Mouse (Mus musculus) retina, embryonic 14.5 days (tissue): ENCODE measurements around the gene Fam114a1.

Experiments used
- DNase-seq: peaks from one replicate; pipeline ENCODE4 v3.0.0-alpha.2; 2015; ENCODE audit warnings: low spot score

Gene Fam114a1

GRCm38 (mm10) chr5:65057596-65057995 is 87.7 kb downstream of the Fam114a1 start:
- no peak for DNase-seq

GRCm38 (mm10) chr5:65059806-65060205 is 89.9 kb downstream of the Fam114a1 start:
- DNase-seq = no peak

GRCm38 (mm10) chr5:65062236-65062635 is 92.4 kb downstream of the Fam114a1 start:
- no peak for DNase-seq

- no peak for DNase-seq
These were observed 93.4 kb downstream of the Fam114a1 start for GRCm38 (mm10) chr5:65063266-65063665.

- DNase-seq = no peak
These were observed 98.3 kb downstream of the Fam114a1 start for GRCm38 (mm10) chr5:65068166-65068565.

- no peak for DNase-seq
These were observed 100.0 kb downstream of the Fam114a1 start for GRCm38 (mm10) chr5:65069872-65070271.

GRCm38 (mm10) chr5:65071689-65072118 is 101.8 kb downstream of the Fam114a1 start:
- peak; percentile 83 for DNase-seq

- no peak for DNase-seq
These were observed 103.4 kb downstream of the Fam114a1 start for GRCm38 (mm10) chr5:65073247-65073646.

- DNase-seq = peak; percentile 22
These were observed 104.8 kb downstream of the Fam114a1 start for GRCm38 (mm10) chr5:65074693-65075092.

GRCm38 (mm10) chr5:65076087-65076486 is 106.2 kb downstream of the Fam114a1 start:
- no peak for DNase-seq

GRCm38 (mm10) chr5:65076748-65077147 is 106.9 kb downstream of the Fam114a1 start:
- DNase-seq = no peak

GRCm38 (mm10) chr5:65078081-65078480 is 108.2 kb downstream of the Fam114a1 start:
- no peak for DNase-seq

- no peak for DNase-seq
These were observed 110.0 kb downstream of the Fam114a1 start for GRCm38 (mm10) chr5:65079881-65080280.

- no peak for DNase-seq
These were observed 112.0 kb downstream of the Fam114a1 start for GRCm38 (mm10) chr5:65081836-65082235.

GRCm38 (mm10) chr5:65086522-65086921 is 116.7 kb downstream of the Fam114a1 start:
- DNase-seq = no peak

GRCm38 (mm10) chr5:65089707-65090106 is 119.8 kb downstream of the Fam114a1 start:
- no peak for DNase-seq

GRCm38 (mm10) chr5:65091184-65091858 is 121.5 kb downstream of the Fam114a1 start:
- DNase-seq = no peak
